Mouse (Mus musculus) neural tube, embryonic 15.5 days (tissue): ENCODE results near the gene Mrps33. TPM values are rescaled to one million over a fixed set of nuclear protein-coding genes. Genes with fewer than 3 reads are reported as not detected.

Experiments used
- ATAC-seq: fragments of 200-750 bp; cut with Nextera tagmentation; 2 replicates; pipeline ENCODE4 v1.8.0; 2017; ENCODE audit warnings: mild to moderate bottlenecking, moderate TSS enrichment, moderate library complexity; ENCODE audit not compliant: low FRiP score
- H3K27ac ChIP-seq: fragments of 300-500 bp; sonication (generic); replicated peaks from 2 replicates; pipeline ENCODE4 v1.5.1; 2015; ENCODE audit warnings: mild to moderate bottlenecking, inconsistent platforms
- H3K27me3 ChIP-seq: fragments of 300-500 bp; sonication (generic); replicated peaks from 2 replicates; pipeline ENCODE4 v1.6.1; 2015; ENCODE audit warnings: inconsistent platforms
- H3K36me3 ChIP-seq: fragments of 300-500 bp; sonication (generic); 2 replicates; pipeline ENCODE4 v1.6.1; 2015; ENCODE audit warnings: inconsistent platforms
- H3K4me1 ChIP-seq: fragments of 300-500 bp; sonication (generic); 2 replicates; pipeline ENCODE4 v1.6.1; 2015; ENCODE audit warnings: inconsistent platforms
- H3K4me2 ChIP-seq: fragments of 300-500 bp; sonication (generic); 2 replicates; pipeline ENCODE4 v1.6.1; 2015; ENCODE audit warnings: inconsistent platforms, mild to moderate bottlenecking, moderate library complexity
- H3K4me3 ChIP-seq: fragments of 300-500 bp; sonication (generic); replicated peaks from 2 replicates; pipeline ENCODE4 v1.5.1; 2015; ENCODE audit warnings: mild to moderate bottlenecking, inconsistent platforms
- H3K9ac ChIP-seq: fragments of 300-500 bp; sonication (generic); replicated peaks from 2 replicates; pipeline ENCODE4 v1.6.1; 2015; ENCODE audit warnings: mild to moderate bottlenecking, inconsistent platforms
- H3K9me3 ChIP-seq: fragments of 300-500 bp; sonication (generic); replicated peaks from 2 replicates; pipeline ENCODE4 v1.6.1; 2016; ENCODE audit warnings: inconsistent platforms
- WGBS: fragments of 180-500 bp; shearing (Covaris S2); methylation state at CpG from one replicate; pipeline ENCODE4 v1.1.7; 2015; ENCODE audit warnings: mixed read lengths; 5-methylcytosine and 5-hydroxymethylcytosine counted together
- polyA plus RNA-seq: library from polyadenylated mRNA; unstranded; fragments of >200 nt; fragmentation: Nextera tagmentation; extraction: Ambion mirVana; gene quantifications from 2 replicates; pipeline ENCODE4 v1.2.1, GENCODE M21; 2015

The Mrps33 gene
- 170 and 195 TPM in 2 replicates for polyA plus RNA-seq

DNA sequence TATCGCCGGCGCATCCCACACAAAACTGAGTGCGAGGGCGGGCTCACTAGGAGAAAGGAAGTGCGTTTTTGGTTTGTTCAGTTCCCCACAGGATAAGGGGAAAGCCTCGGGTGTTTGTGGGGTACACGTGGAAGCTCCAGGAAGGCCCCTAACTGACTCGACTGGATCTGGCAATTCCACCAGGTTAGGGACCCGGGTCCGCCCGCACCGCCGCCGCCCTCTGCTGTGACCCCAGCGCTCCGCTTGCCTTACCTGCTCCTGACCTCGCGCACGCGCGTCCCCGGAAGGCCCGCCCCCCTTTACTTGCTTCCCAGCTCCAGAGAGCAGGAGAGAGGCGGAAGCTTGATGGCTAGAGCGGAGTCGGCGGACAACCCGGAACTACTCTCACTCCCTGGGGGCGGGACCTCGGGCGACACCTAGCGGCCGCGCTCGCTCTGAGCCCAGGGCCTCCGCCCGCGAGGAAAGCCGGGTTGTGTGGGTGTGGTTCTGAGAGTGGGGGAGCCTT is at the start of gene Mrps33:
Gene Mrps33 (minus strand): TSS at position 377 of the 505 bp plus-strand sequence.
- under 1% methylated on average over 40 of the region's 40 CpGs for WGBS
- no peaks in the 10 kb centered on the region for H3K9me3 ChIP-seq
- peak; percentile 99 for ATAC-seq
- peaks cover 12% of the 10 kb centered on the region; the same call in 1 of the 2 replicates for H3K4me1 ChIP-seq
- peak within 1 kb of the TSS; percentile 81 for H3K27ac ChIP-seq
- H3K9ac ChIP-seq = peak within 1 kb of the TSS; percentile 63
- peak within 1 kb of the TSS; percentile 72 for H3K4me3 ChIP-seq
- H3K4me2 ChIP-seq = peak within 1 kb of the TSS; percentile 69
- no peaks in the 10 kb centered on the region for H3K27me3 ChIP-seq
- no peaks in the 10 kb centered on the region for H3K36me3 ChIP-seq

DNA sequence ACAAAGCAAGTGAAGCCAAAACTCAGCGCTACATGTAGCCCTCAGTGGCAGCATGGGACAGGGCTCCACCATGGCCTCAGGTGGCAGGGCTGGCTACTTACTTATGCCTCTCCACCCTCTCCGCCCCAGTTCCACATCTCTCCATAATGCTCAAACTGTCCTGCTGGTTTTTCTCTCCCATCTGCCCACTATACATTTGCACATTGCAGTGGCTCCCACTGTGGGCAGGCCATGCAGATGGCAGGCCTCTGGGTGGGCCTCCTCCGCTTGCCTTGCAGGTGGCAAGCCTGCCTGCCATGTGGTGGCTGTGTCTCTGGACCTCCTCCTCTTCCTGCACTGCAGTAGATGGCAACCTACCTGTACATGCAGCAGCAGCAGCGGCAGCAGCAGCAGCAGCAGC is 38.9 kb upstream of the Mrps33 start:
- no peak overlapping the region for H3K27ac ChIP-seq
- H3K4me1 ChIP-seq = no peaks in the 10 kb centered on the region
- 93% methylated on average over 4 of the region's 4 CpGs for WGBS
- no peak overlapping the region for H3K9ac ChIP-seq
- H3K27me3 ChIP-seq = no peaks in the 10 kb centered on the region
- no peaks in the 10 kb centered on the region for H3K36me3 ChIP-seq
- no peak overlapping the region for H3K4me3 ChIP-seq
- ATAC-seq = no peak
- no peak overlapping the region for H3K4me2 ChIP-seq
- H3K9me3 ChIP-seq = no peaks in the 10 kb centered on the region

- Histone ChIP-seq H3K36me3 (no peaks in the 10 kb centered on the region), H3K4me1 (no peaks in the 10 kb centered on the region), H3K9ac (no peak overlapping the region), H3K4me3 (no peak overlapping the region), H3K27me3 (no peaks in the 10 kb centered on the region), H3K27ac (no peak overlapping the region), H3K9me3 (no peaks in the 10 kb centered on the region), H3K4me2 (no peak overlapping the region)
- WGBS = 60% methylated on average over 7 of the region's 7 CpGs
- no peak for ATAC-seq
Measured at GRCm38 (mm10) chr6:39848766-39849165, 38.0 kb upstream of the Mrps33 start.

GRCm38 (mm10) chr6:39847538-39847937 is 36.8 kb upstream of the Mrps33 start:
- Histone ChIP-seq H3K4me3 (no peak overlapping the region), H3K36me3 (no peaks in the 10 kb centered on the region), H3K9me3 (no peaks in the 10 kb centered on the region), H3K4me2 (no peak overlapping the region), H3K27me3 (no peaks in the 10 kb centered on the region), H3K27ac (no peak overlapping the region), H3K9ac (no peak overlapping the region), H3K4me1 (no peaks in the 10 kb centered on the region)
- no peak for ATAC-seq
- WGBS = 76% methylated on average over 2 of the region's 2 CpGs

GRCm38 (mm10) chr6:39843698-39844342 is 33.0 kb upstream of the Mrps33 start:
- WGBS = 90% methylated on average over 14 of the region's 14 CpGs
- no peak; the same call in 1 of the 2 replicates for ATAC-seq
- Histone ChIP-seq H3K9me3 (no peaks in the 10 kb centered on the region), H3K9ac (no peak overlapping the region), H3K27ac (no peak overlapping the region), H3K4me1 (no peaks in the 10 kb centered on the region), H3K4me2 (no peak overlapping the region), H3K4me3 (no peak overlapping the region), H3K27me3 (no peaks in the 10 kb centered on the region), H3K36me3 (no peaks in the 10 kb centered on the region)

- Histone ChIP-seq H3K4me2 (no peak overlapping the region), H3K27ac (no peak overlapping the region), H3K9me3 (no peaks in the 10 kb centered on the region), H3K9ac (no peak overlapping the region), H3K4me1 (no peaks in the 10 kb centered on the region), H3K36me3 (no peaks in the 10 kb centered on the region), H3K4me3 (no peak overlapping the region), H3K27me3 (no peaks in the 10 kb centered on the region)
- ATAC-seq = no peak
- 87% methylated on average over 5 of the region's 5 CpGs for WGBS
Measured at GRCm38 (mm10) chr6:39828736-39829135, 17.9 kb upstream of the Mrps33 start.

DNA sequence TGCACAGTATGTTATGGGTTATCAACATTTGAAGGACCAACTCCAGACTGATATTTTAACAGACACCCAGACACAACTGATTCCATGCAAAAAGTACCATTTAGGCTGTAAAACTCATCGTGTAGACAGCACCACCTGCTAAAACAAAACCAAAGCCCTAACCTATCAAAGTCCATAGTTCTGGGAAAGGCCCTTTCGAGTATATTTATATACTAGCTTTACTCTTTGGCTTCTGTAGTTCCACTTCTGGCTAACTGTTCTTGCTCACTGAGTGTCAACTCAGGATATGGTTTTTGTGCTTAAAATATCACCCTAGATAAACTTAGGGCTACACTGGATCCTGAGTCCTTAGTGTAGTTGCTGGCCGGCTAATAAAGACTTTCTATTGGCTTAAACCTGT is 10.5 kb upstream of the Mrps33 start:
- Histone ChIP-seq H3K36me3 (no peaks in the 10 kb centered on the region), H3K9ac (no peak overlapping the region), H3K4me3 (no peak overlapping the region), H3K4me1 (no peaks in the 10 kb centered on the region), H3K4me2 (no peak overlapping the region), H3K27me3 (no peaks in the 10 kb centered on the region), H3K27ac (no peak overlapping the region), H3K9me3 (no peaks in the 10 kb centered on the region)
- WGBS = 80% methylated on average over 3 of the region's 3 CpGs
- no peak for ATAC-seq

DNA sequence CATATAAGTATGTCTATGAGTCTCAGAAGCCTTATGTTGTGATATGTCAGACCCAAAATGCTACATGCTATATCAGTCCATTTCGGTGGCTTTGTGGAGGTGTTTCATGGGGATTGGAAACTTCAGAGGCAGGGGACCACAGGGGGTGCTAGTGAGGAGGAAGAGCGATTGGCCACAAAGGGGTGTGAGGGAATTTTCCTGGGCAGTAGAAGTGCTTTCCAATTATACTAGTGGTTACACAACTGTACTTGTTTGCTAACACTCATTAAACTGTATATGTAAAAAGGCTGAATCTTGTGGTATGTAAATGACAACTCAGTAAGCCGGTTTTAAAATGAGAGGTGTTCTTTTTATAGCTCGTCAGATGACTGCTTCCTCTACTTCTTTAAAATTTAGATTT is 8.1 kb upstream of the Mrps33 start:
- Histone ChIP-seq H3K4me3 (no peak overlapping the region), H3K4me1 (no peaks in the 10 kb centered on the region), H3K27me3 (no peaks in the 10 kb centered on the region), H3K9me3 (no peaks in the 10 kb centered on the region), H3K4me2 (no peak overlapping the region), H3K36me3 (no peaks in the 10 kb centered on the region), H3K27ac (no peak overlapping the region), H3K9ac (no peak overlapping the region)
- ATAC-seq = no peak
- WGBS = 63% methylated on average over 4 of the region's 4 CpGs

DNA sequence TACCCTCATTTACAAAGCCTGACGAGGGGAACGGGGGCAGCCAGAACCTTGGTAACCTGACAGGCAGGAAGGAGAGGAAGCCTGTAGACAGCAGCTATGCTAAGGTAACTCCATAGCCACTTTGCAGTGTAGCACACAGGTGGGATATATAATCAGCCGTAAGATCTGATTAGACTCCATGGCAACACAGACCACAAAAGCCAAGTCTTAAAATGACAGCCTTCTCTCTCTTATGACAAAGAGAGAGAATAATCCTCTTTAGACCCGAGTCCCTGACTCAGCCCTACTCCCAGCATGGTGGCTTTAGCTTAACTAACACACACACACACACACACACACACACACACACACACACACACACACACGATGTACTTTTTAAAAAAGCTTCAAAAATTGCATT is 2.3 kb downstream of the Mrps33 start:
- H3K27ac ChIP-seq = no peak overlapping the region

DNA sequence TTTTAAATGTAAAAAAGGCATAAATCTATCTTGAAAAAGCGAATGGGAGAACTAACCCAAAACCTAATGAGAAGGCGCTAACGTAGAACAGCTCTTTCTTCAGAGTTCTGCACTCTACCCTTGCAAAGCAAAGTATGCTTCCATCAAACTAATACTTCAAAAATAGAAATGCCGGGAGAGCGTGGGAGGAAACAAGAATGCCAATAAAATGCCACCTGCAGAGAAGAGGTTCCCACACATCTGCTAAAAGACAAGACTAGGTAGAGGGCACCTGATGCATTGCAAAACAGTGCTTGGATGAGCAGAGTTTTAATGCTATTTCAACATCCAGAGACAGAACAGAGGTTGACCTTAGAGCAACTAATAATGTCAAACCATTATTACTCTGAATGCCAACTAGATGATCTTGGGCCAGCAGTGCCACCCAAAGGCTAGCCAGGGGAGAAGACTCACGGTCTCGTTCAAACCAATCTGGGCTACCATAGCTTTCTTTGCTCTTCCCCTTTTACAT is 3.7 kb downstream of the Mrps33 start:
- Histone ChIP-seq H3K9me3 (no peaks in the 10 kb centered on the region), H3K4me3 (no peak overlapping the region), H3K4me1 (peaks cover 13% of the 10 kb centered on the region; the same call in 1 of the 2 replicates), H3K27me3 (no peaks in the 10 kb centered on the region), H3K27ac (no peak overlapping the region), H3K36me3 (peaks cover 2% of the 10 kb centered on the region; the same call in 1 of the 2 replicates), H3K4me2 (no peak overlapping the region), H3K9ac (no peak overlapping the region)
- WGBS = 88% methylated on average over 7 of the region's 7 CpGs
- ATAC-seq = no peak

More for the DNA sequence above, 2.3 kb downstream of the Mrps33 start:
- Histone ChIP-seq H3K9me3 (no peaks in the 10 kb centered on the region), H3K9ac (no peak overlapping the region), H3K36me3 (no peaks in the 10 kb centered on the region), H3K27me3 (no peaks in the 10 kb centered on the region), H3K4me2 (no peak overlapping the region), H3K4me1 (peaks cover 13% of the 10 kb centered on the region; the same call in 1 of the 2 replicates), H3K4me3 (no peak overlapping the region)
- WGBS = 60% methylated on average over 5 of the region's 5 CpGs
- no peak for ATAC-seq

GRCm38 (mm10) chr6:39806336-39806735 is 4.5 kb downstream of the Mrps33 start:
- no peak overlapping the region for H3K9ac ChIP-seq
- H3K4me2 ChIP-seq = no peak overlapping the region
- ATAC-seq = no peak
- H3K9me3 ChIP-seq = no peaks in the 10 kb centered on the region
- H3K4me3 ChIP-seq = no peak overlapping the region
- peak overlapping the region; percentile 64 for H3K27ac ChIP-seq
- 60% methylated on average over 7 of the region's 7 CpGs for WGBS
- no peaks in the 10 kb centered on the region for H3K27me3 ChIP-seq
- peaks cover 5% of the 10 kb centered on the region for H3K36me3 ChIP-seq
- peaks cover 13% of the 10 kb centered on the region; the same call in 1 of the 2 replicates for H3K4me1 ChIP-seq

DNA sequence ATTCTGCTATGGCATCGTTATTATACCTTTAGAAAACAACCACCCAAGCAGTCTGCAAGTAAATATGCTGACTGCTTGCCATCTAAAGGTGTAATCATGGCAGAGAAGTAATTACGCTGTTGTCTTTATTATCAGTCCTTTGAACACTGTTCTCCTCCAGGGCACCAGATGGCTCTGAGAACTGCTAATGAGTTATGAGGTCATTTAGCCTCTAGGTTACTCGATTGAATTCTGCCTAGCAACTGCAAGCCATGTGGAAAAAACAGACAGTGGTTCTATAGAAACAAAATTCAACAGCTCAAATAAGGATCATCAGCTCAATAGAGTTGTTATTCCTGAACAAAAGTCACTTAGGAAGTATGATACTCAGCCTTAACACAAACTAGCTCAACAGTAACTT is 4.9 kb downstream of the Mrps33 start:
- Histone ChIP-seq H3K27me3 (no peaks in the 10 kb centered on the region), H3K9me3 (no peaks in the 10 kb centered on the region), H3K4me3 (no peak overlapping the region), H3K27ac (peak overlapping the region; percentile 64), H3K4me2 (no peak overlapping the region), H3K4me1 (peaks cover 13% of the 10 kb centered on the region; the same call in 1 of the 2 replicates), H3K9ac (no peak overlapping the region), H3K36me3 (peaks cover 9% of the 10 kb centered on the region)
- 17% methylated on average over 3 of the region's 3 CpGs for WGBS
- ATAC-seq = peak; percentile 37; the same call in 1 of the 2 replicates
